Mouse (Mus musculus) hindbrain, embryonic 12.5 days (tissue): ENCODE data around the gene Mfap5. TPM values are rescaled to one million over a fixed set of nuclear protein-coding genes. Genes with fewer than 3 reads are reported as not detected.
A peak's percentile ranks its signal among the peaks of the same experiment; 100 is the strongest.
"Not testable (repeated sequence)": the region's sequence is repeated elsewhere in the genome, so short reads cannot be mapped to it uniquely, and the experiment has no call there.

Experiments used
- ATAC-seq: fragments of 200-750 bp; cut with Nextera tagmentation; 2 replicates; pipeline ENCODE4 v1.8.0; 2017; ENCODE audit warnings: moderate TSS enrichment; ENCODE audit not compliant: low FRiP score
- H3K27ac ChIP-seq: fragments of 300-500 bp; sonication (generic); 2 replicates; pipeline ENCODE4 v1.5.1; 2016; ENCODE audit warnings: mild to moderate bottlenecking
- H3K27me3 ChIP-seq: fragments of 300-500 bp; sonication (generic); 2 replicates; pipeline ENCODE4 v1.6.1; 2016; ENCODE audit warnings: mild to moderate bottlenecking
- H3K36me3 ChIP-seq: fragments of 300-500 bp; sonication (generic); 2 replicates; pipeline ENCODE4 v1.6.1; 2016; ENCODE audit warnings: mild to moderate bottlenecking
- H3K4me1 ChIP-seq: fragments of 300-500 bp; sonication (generic); 2 replicates; pipeline ENCODE4 v1.6.1; 2016
- H3K4me2 ChIP-seq: fragments of 300-500 bp; sonication (generic); replicated peaks from 2 replicates; pipeline ENCODE4 v1.6.1; 2016; ENCODE audit warnings: mild to moderate bottlenecking
- H3K4me3 ChIP-seq: fragments of 300-500 bp; sonication (generic); 2 replicates; pipeline ENCODE4 v1.5.1; 2016; ENCODE audit warnings: mild to moderate bottlenecking
- H3K9ac ChIP-seq: fragments of 300-500 bp; sonication (generic); 2 replicates; pipeline ENCODE4 v1.6.1; 2016; ENCODE audit warnings: mild to moderate bottlenecking, moderate library complexity
- H3K9me3 ChIP-seq: fragments of 300-500 bp; sonication (generic); replicated peaks from 2 replicates; pipeline ENCODE4 v1.6.1; 2016; ENCODE audit warnings: mild to moderate bottlenecking
- WGBS: fragments of 180-500 bp; shearing (Covaris S2); methylation state at CpG from one replicate; pipeline ENCODE4 v1.1.7; 2016; 5-methylcytosine and 5-hydroxymethylcytosine counted together
- polyA plus RNA-seq: library from polyadenylated mRNA; unstranded; fragments of >200 nt; fragmentation: Nextera tagmentation; extraction: Ambion mirVana; gene quantifications from 2 replicates; pipeline ENCODE4 v1.2.1, GENCODE M21; 2016

Gene Mfap5
- polyA plus RNA-seq, 1 experiment from 2014 or later: 1.6 TPM

DNA sequence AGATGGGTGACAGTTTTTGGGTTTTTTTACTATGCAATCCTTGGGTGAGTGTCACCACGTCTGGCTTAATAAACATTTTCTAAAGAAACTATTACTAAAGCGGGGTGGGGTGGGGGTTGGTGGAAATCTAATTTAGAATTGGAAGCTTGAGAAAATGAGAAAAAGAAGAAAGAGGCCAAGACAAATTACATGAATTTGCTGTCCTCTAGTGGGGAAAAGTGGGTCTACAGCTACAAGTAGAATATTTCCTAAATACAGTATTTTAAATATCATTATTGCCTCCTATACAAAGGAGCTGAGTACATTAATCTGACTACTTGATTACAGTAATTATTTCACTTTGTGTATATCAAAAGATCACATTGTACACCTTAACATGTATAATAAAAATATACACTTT lies 13.7 kb downstream of the Mfap5 start:
- Histone ChIP-seq H3K9me3 (no peaks in the 10 kb centered on the region), H3K36me3 (no peaks in the 10 kb centered on the region), H3K4me2 (no peak overlapping the region), H3K4me1 (no peaks in the 10 kb centered on the region; the same call in 1 of the 2 replicates), H3K4me3 (no peak overlapping the region), H3K27me3 (no peaks in the 10 kb centered on the region), H3K27ac (no peak overlapping the region), H3K9ac (no peak overlapping the region)
- WGBS: 39% methylated on average over 2 of the region's 2 CpGs
- ATAC-seq: no peak

DNA sequence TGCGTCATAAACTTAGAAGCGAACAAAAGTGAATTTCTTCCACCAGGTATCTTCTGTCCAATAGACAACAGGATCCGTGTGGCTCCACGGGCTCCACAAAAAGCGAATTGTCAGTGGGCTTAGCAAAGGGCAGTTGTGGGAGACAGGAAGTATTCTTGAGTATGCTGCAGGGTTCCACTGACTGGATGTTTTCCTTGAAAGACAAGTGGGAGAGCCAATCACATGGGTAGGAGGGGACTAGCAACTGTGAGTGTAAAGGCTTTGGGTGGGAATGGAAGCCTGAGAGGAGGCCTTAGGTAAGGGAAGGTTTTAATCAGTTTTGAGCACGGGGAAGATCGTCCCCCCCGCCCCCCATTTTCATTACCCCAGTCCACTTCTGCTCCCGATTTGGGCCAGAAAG lies 16.9 kb downstream of the Mfap5 start:
- Histone ChIP-seq H3K27ac (no peak overlapping the region), H3K4me2 (no peak overlapping the region), H3K9ac (no peak overlapping the region), H3K4me1 (no peaks in the 10 kb centered on the region; the same call in 1 of the 2 replicates), H3K4me3 (no peak overlapping the region), H3K9me3 (no peaks in the 10 kb centered on the region), H3K27me3 (no peaks in the 10 kb centered on the region), H3K36me3 (no peaks in the 10 kb centered on the region)
- WGBS: 76% methylated on average over 9 of the region's 9 CpGs
- ATAC-seq: peak; percentile 58; the same call in 1 of the 2 replicates

DNA sequence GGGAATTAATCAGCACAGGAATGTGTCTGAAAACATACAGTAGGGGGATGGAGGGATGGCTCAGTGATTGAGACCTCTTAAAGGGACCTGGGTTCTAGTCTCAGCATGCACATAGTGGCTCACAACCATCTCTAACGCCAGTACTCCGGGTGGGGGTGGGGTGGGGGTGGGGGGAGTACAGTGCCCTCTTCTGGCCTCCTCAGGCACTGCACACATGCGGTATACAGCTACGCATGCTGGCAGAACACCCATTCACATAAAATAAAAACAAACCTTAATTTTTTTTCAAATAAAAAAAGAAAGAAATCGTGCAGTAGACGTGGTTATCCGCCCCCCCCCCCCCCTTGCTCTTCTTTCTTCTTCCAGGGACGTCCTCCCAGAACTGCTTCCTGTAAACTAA lies 17.6 kb downstream of the Mfap5 start:
- no peak for ATAC-seq
- no peak overlapping the region for H3K4me3 ChIP-seq
- no peaks in the 10 kb centered on the region for H3K27me3 ChIP-seq
- H3K4me1 ChIP-seq: no peaks in the 10 kb centered on the region; the same call in 1 of the 2 replicates
- WGBS: 80% methylated on average over 8 of the region's 8 CpGs
- H3K36me3 ChIP-seq: no peaks in the 10 kb centered on the region
- H3K27ac ChIP-seq: no peak overlapping the region
- H3K9ac ChIP-seq: no peak overlapping the region
- H3K9me3 ChIP-seq: no peaks in the 10 kb centered on the region
- H3K4me2 ChIP-seq: no peak overlapping the region

DNA sequence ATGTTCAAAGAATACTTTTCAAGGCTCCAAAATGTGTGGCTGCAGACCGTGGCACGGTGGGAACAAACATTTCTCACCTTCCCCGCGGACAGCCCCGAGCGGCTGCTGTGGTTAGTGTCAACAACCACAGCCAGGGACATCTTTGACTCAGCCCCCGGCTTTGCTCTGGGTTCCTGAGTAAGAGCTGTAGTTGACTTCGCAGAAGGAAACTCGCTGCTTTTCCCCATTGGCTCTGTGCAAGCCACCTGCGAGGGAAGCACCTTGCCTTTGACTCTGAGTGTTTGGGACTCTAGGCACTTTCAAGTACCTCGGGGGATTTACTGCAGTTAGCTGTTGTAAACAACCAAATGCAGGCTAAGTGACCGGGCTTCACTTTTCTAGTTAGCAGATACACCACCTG lies 22.0 kb downstream of the Mfap5 start:
- no peak for ATAC-seq
- Histone ChIP-seq H3K36me3 (no peaks in the 10 kb centered on the region), H3K9ac (no peak overlapping the region), H3K27me3 (no peaks in the 10 kb centered on the region), H3K27ac (no peak overlapping the region), H3K4me1 (no peaks in the 10 kb centered on the region; the same call in 1 of the 2 replicates), H3K9me3 (no peaks in the 10 kb centered on the region), H3K4me3 (no peak overlapping the region), H3K4me2 (no peak overlapping the region)
- 70% methylated on average over 12 of the region's 12 CpGs for WGBS

DNA sequence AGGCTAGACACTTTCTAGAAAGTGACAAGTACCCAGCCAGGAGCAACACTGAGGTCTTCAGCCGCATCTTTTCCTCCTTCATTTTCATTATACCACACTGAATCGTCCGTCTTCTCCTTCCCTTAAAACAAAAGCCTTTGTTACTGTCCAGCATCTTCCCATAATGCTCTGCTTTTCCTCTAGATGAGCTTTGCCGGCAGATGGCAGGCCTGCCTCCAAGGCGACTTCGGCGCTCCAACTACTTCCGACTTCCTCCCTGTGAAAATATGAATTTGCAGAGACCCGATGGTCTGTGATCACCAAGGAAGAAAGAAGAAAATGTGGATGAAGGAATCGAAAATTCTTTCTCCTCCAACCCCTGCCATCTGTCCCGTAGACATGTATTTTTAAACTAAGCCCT lies 22.5 kb downstream of the Mfap5 start:
- Histone ChIP-seq H3K36me3 (no peaks in the 10 kb centered on the region), H3K27me3 (no peaks in the 10 kb centered on the region), H3K4me3 (no peak overlapping the region), H3K9ac (no peak overlapping the region), H3K27ac (no peak overlapping the region), H3K9me3 (no peaks in the 10 kb centered on the region), H3K4me2 (no peak overlapping the region), H3K4me1 (peaks cover 4% of the 10 kb centered on the region; the same call in 1 of the 2 replicates)
- WGBS: 80% methylated on average over 11 of the region's 11 CpGs
- no peak for ATAC-seq

DNA sequence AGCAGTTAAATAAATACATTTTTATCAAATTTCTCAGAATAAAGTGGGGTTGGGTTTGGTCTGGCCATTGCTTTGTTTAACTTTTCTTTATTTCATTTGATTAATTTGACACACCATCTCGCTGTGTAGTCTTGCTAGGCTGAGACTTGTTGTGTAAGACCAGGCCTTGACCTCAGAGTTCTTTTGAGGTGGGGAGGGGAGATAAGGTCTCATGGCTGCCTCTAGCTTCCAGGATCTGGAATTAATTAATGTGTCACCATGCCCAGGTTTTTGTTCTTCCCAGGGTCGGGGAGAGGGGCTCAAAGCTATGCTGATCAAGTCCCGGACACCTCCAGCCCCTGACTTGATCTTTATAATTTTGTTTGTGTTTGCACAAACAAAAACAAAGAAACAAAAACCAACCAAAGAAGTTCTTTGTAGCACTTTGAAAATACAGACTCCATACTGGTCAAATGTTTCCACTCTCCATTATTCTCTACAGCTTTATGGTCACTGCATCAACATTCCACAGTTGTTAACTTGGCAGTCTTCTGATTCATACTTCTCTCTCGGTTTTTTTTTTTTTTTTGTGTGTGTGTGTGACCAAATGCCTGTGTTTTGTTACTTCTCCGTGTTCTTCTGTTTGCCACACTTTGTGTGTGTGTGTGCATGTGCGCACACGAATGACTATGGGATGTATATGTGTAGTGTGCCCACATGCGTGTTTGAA lies 26.0 kb downstream of the Mfap5 start:
- Histone ChIP-seq H3K9me3 (no peaks in the 10 kb centered on the region), H3K27me3 (no peaks in the 10 kb centered on the region), H3K4me3 (no peak overlapping the region), H3K27ac (no peak overlapping the region), H3K36me3 (no peaks in the 10 kb centered on the region), H3K4me1 (peaks cover 7% of the 10 kb centered on the region; the same call in 1 of the 2 replicates), H3K4me2 (no peak overlapping the region), H3K9ac (no peak overlapping the region)
- 68% methylated on average over 8 of the region's 8 CpGs for WGBS
- no peak for ATAC-seq

DNA sequence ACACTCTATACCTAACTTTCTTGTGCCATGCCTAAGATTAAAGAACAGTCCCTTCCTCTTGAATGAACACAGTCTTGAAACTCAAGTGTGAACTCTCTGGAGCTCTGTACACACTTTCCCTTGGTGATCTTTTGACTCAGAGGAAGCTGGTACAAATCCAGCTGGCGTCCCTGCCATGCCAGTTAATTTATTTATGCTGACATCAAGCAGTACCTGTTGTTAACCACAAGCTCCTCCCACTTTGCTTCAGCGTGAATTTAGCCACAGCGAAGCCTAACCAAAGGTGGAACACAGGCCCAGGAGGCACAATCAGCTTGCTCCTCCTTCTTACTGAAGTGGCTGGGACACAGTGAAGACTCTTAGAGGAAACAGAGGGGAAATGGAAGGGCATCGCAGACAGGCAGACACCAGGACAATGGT lies 27.2 kb downstream of the Mfap5 start:
- H3K4me1 ChIP-seq: peaks cover 7% of the 10 kb centered on the region; the same call in 1 of the 2 replicates
- no peaks in the 10 kb centered on the region for H3K27me3 ChIP-seq
- peak; percentile 43; the same call in 1 of the 2 replicates for ATAC-seq
- no peak overlapping the region for H3K27ac ChIP-seq
- peak overlapping the region; percentile 38 for H3K4me2 ChIP-seq
- no peaks in the 10 kb centered on the region for H3K36me3 ChIP-seq
- H3K9ac ChIP-seq: peak overlapping the region; percentile 28; the same call in 1 of the 2 replicates
- H3K4me3 ChIP-seq: 0 out of 2 replicates have a peak overlapping the region, but pooled peaks have one; percentile 15
- no peaks in the 10 kb centered on the region for H3K9me3 ChIP-seq
- 11% methylated on average over 4 of the region's 4 CpGs for WGBS

DNA sequence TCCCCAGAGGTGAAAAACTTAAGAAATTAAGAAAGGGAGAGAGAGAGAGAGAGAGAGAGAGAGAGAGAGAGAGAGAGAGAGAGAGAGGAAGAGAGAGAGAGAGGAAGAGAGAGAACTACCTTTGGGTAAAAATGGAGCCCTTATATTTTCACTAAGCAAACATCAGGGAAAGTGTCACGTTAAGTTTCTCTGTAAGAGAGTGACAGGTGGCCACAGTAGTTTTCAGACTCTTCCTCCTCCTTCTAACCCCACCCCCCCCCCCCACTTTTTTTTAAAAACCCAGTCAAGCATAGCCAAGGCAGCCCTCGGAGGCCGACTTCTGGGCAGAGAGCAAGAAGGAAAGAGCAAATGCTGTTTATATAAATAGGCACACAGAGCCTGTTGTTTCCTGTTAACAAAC lies 28.4 kb downstream of the Mfap5 start:
- 40% methylated on average over 3 of the region's 3 CpGs for WGBS
- H3K4me2 ChIP-seq: no peak overlapping the region
- H3K27ac ChIP-seq: no peak overlapping the region
- ATAC-seq: no peak
- H3K9me3 ChIP-seq: no peaks in the 10 kb centered on the region
- H3K9ac ChIP-seq: no peak overlapping the region
- no peak overlapping the region for H3K4me3 ChIP-seq
- no peaks in the 10 kb centered on the region for H3K27me3 ChIP-seq
- H3K36me3 ChIP-seq: no peaks in the 10 kb centered on the region
- peaks cover 7% of the 10 kb centered on the region; the same call in 1 of the 2 replicates for H3K4me1 ChIP-seq

DNA sequence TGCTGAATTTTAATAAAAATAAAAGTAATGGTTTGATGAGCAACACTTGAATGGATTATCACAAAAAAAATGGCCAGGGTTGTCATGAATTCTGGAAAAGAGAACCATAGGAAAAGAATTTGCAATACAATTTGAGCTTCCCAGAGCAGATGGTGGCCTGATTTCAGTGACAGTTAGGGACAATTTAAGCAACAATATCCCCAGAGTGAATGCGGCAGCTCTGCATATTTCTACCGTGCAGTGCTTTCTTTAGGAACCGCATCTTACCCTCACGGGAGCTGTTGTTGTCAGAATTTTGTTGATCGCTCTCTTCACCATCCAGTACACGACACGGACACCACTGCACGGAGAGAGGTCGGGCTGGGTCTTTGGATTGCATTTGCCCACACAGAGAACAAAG lies 33.9 kb downstream of the Mfap5 start:
- no peak for ATAC-seq
- 77% methylated on average over 9 of the region's 9 CpGs for WGBS
- H3K9me3 ChIP-seq: no peaks in the 10 kb centered on the region
- H3K36me3 ChIP-seq: no peaks in the 10 kb centered on the region
- no peaks in the 10 kb centered on the region for H3K4me1 ChIP-seq
- no peak overlapping the region for H3K27ac ChIP-seq
- no peak overlapping the region for H3K9ac ChIP-seq
- H3K4me2 ChIP-seq: no peak overlapping the region
- H3K4me3 ChIP-seq: no peak overlapping the region
- H3K27me3 ChIP-seq: no peaks in the 10 kb centered on the region

DNA sequence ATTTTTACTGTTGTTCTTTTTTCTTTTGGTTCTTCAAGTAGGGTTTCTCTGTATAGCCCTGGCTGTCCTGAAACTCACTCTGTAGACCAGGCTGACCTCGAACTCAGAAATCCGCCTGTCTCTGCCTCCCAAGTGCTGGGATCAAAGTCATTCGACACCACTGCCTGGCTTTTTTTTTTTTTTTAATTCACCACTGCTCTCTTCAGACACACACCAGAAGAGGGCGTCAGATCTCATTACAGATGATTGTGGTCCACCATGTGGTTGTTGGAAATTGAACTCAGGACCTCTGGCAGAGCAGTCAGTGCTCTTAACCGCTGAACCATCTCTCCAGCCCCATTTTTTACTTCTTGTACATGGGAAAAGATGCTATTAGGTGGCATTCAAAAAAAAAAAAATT lies 36.8 kb downstream of the Mfap5 start:
- not testable (repeated sequence) for H3K27ac ChIP-seq, H3K4me1 ChIP-seq, ATAC-seq, H3K4me2 ChIP-seq, H3K36me3 ChIP-seq, H3K27me3 ChIP-seq, H3K9me3 ChIP-seq, H3K9ac ChIP-seq, H3K4me3 ChIP-seq
- 81% methylated on average over 5 of the region's 5 CpGs for WGBS

DNA sequence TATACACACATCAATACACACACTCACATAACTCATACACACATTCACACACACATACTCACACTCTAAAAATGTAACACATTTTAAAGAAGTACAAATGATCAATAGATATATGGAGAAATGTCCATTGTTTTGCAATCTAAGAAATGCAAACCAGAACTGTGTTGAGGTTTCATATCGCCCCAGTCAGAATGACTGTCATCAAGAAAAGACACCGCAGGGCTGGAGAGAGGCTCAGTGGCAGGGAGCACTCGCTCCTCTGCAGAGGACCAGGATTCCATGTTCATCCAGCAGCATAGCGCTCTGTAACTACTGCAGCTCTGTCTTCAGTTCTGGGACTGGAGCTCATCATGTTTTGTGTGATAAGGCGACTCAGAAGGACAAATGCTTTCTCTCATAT lies 37.9 kb downstream of the Mfap5 start:
- H3K9ac ChIP-seq: no peak overlapping the region
- no peak for ATAC-seq
- H3K9me3 ChIP-seq: no peaks in the 10 kb centered on the region
- H3K4me2 ChIP-seq: no peak overlapping the region
- no peaks in the 10 kb centered on the region for H3K4me1 ChIP-seq
- H3K36me3 ChIP-seq: no peaks in the 10 kb centered on the region
- H3K27ac ChIP-seq: no peak overlapping the region
- no peaks in the 10 kb centered on the region for H3K27me3 ChIP-seq
- no peak overlapping the region for H3K4me3 ChIP-seq
- whole genome bisulfite sequencing: 87% methylated on average over 5 of the region's 5 CpGs

DNA sequence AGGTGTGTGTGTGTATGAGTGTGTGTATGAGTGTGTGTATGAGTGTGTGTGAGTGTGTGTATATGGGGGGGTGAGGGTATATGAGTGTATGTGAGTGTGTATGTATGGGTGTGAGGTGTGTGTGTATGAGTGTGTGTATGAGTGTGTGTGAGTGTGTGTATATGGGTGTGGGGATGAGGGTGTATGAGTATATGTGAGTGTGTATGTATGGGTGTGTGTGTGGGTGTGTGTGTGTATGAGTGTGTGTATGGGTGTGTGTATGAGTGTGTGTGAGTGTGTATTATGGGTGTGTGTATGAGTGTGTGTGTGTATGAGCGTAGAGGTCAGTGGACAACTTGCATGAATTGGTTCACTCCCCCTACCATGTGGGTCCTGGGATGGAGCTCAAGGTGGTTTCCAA lies 39.0 kb downstream of the Mfap5 start:
- Histone ChIP-seq H3K36me3 (no peaks in the 10 kb centered on the region), H3K9ac (0 out of 2 replicates have a peak overlapping the region, but pooled peaks have one; percentile 25), H3K4me3 (no peak overlapping the region), H3K4me2 (no peak overlapping the region), H3K4me1 (no peaks in the 10 kb centered on the region), H3K27me3 (no peaks in the 10 kb centered on the region), H3K27ac (no peak overlapping the region), H3K9me3 (no peaks in the 10 kb centered on the region)
- ATAC-seq: no peak
- 100% methylated on average over 1 of the region's 1 CpGs for WGBS

DNA sequence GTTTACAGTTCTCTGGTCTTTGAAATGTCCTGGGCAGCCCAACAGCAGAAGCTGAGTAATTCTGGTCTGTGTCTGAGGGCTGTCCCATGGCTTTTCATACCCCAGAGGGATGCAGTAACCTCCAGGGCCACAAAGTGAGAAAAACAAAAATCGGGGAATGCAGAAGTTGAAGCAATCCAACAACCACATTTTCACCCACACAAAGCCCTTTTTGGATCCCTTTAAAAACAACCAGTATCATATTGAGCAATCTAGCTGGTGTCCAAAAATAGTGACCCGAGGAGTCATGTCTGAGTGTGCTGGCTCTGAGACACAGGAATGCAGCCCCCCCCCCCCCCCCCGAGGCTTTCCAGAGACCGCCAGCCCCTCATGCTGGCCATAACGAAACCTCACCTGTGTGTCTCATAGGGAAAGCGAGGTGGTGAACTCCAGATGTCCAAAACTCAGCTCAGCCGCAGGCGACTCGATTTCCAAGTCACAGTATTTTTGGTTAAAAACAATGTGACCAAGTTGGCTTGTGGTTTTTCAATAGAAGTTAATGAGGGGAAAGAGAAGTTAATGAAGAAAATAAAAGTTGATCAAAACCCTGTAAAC lies 39.7 kb downstream of the Mfap5 start:
- Histone ChIP-seq H3K9me3 (no peaks in the 10 kb centered on the region), H3K9ac (no peak overlapping the region), H3K4me3 (no peak overlapping the region), H3K27ac (no peak overlapping the region), H3K36me3 (no peaks in the 10 kb centered on the region), H3K4me1 (no peaks in the 10 kb centered on the region), H3K4me2 (no peak overlapping the region), H3K27me3 (no peaks in the 10 kb centered on the region)
- ATAC-seq: no peak
- 81% methylated on average over 9 of the region's 9 CpGs for WGBS
